Mouse (Mus musculus): ENCODE results near the gene Sall1.

Sall1 gene

GRCm38 (mm10) chr8:89037536-89038236 is 6.3 kb downstream of the Sall1 start:
- DNase-seq = no peak

GRCm38 (mm10) chr8:89032412-89032811 is 11.6 kb downstream of the Sall1 start:
- DNase-seq = no peak

GRCm38 (mm10) chr8:89028156-89028555 is 15.8 kb downstream of the Sall1 start:
- DNase-seq = no peak

- no peak for DNase-seq
Observed at GRCm38 (mm10) chr8:89026139-89026520, 17.8 kb downstream of the Sall1 start.

GRCm38 (mm10) chr8:89025281-89026138 is 18.5 kb downstream of the Sall1 start:
- DNase-seq = no peak

- no peak for DNase-seq
Observed at GRCm38 (mm10) chr8:89024796-89025195, 19.2 kb downstream of the Sall1 start.

GRCm38 (mm10) chr8:89021139-89021538 is 22.8 kb downstream of the Sall1 start:
- no peak for DNase-seq

GRCm38 (mm10) chr8:89017891-89018290 is 26.1 kb downstream of the Sall1 start:
- no peak for DNase-seq

GRCm38 (mm10) chr8:89016465-89017070 is 27.4 kb downstream of the Sall1 start:
- DNase-seq = no peak

- DNase-seq = no peak
Observed at GRCm38 (mm10) chr8:89015539-89015938, 28.4 kb downstream of the Sall1 start.

GRCm38 (mm10) chr8:89012853-89013534 is 31.0 kb downstream of the Sall1 start:
- no peak for DNase-seq

GRCm38 (mm10) chr8:89012024-89012712 is 31.8 kb downstream of the Sall1 start:
- DNase-seq = no peak

GRCm38 (mm10) chr8:89008784-89009183 is 35.2 kb downstream of the Sall1 start:
- DNase-seq = no peak

- no peak for DNase-seq
Observed at GRCm38 (mm10) chr8:89007114-89007513, 36.8 kb downstream of the Sall1 start.

- no peak for DNase-seq
Observed at GRCm38 (mm10) chr8:89006426-89006825, 37.5 kb downstream of the Sall1 start.

GRCm38 (mm10) chr8:89005797-89006196 is 38.2 kb downstream of the Sall1 start:
- no peak for DNase-seq

GRCm38 (mm10) chr8:89004041-89004440 is 39.9 kb downstream of the Sall1 start:
- no peak for DNase-seq

GRCm38 (mm10) chr8:89003336-89003896 is 40.5 kb downstream of the Sall1 start:
- DNase-seq = no peak

GRCm38 (mm10) chr8:89002128-89002527 is 41.8 kb downstream of the Sall1 start:
- no peak for DNase-seq

GRCm38 (mm10) chr8:88997276-88997675 is 46.7 kb downstream of the Sall1 start:
- no peak for DNase-seq

- DNase-seq = no peak
Observed at GRCm38 (mm10) chr8:88991780-88992509, 52.0 kb downstream of the Sall1 start.

Measured in B cell, adult 2 months (primary cell).